Mouse (Mus musculus) stomach, postnatal 0 days (tissue): ENCODE results near the gene Atp12a. TPM values are rescaled to one million over a fixed set of nuclear protein-coding genes. Genes with fewer than 3 reads are reported as not detected.

Source experiments
- ATAC-seq: fragments of 200-750 bp; cut with Nextera tagmentation; 2 replicates; pipeline ENCODE4 v1.8.0; 2017; ENCODE audit not compliant: low FRiP score, low TSS enrichment
- DNase-seq: peaks from one replicate; pipeline ENCODE4 v3.0.0-alpha.2; 2016; ENCODE audit warnings: low spot score
- H3K27ac ChIP-seq: fragments of 300-500 bp; sonication (generic); replicated peaks from 2 replicates; pipeline ENCODE4 v1.5.1; 2014; ENCODE audit warnings: mild to moderate bottlenecking, control low read depth
- H3K27me3 ChIP-seq: fragments of 300-500 bp; sonication (generic); 2 replicates; pipeline ENCODE4 v1.6.1; 2014; ENCODE audit warnings: low read length; ENCODE audit not compliant: control insufficient read depth, insufficient read depth
- H3K36me3 ChIP-seq: fragments of 300-500 bp; sonication (generic); 2 replicates; pipeline ENCODE4 v1.6.1; 2014; ENCODE audit warnings: low read length, mixed read lengths; ENCODE audit not compliant: control insufficient read depth, insufficient read depth
- H3K4me1 ChIP-seq: fragments of 300-500 bp; sonication (generic); replicated peaks from 2 replicates; pipeline ENCODE4 v1.6.1; 2014; ENCODE audit warnings: antibody characterized with exemption; ENCODE audit not compliant: control insufficient read depth, insufficient read depth
- H3K4me2 ChIP-seq: fragments of 300-500 bp; sonication (generic); replicated peaks from 2 replicates; pipeline ENCODE4 v1.6.1; 2014; ENCODE audit warnings: low read depth, mild to moderate bottlenecking, control low read depth, moderate library complexity
- H3K4me3 ChIP-seq: fragments of 300-500 bp; sonication (generic); 2 replicates; pipeline ENCODE4 v1.5.1; 2014; ENCODE audit warnings: low read depth, low read length, control low read depth
- H3K9ac ChIP-seq: fragments of 300-500 bp; sonication (generic); 2 replicates; pipeline ENCODE4 v1.6.1; 2014; ENCODE audit warnings: mild to moderate bottlenecking, low read length, control low read depth, mixed read lengths
- H3K9me3 ChIP-seq: fragments of 300-500 bp; sonication (generic); 2 replicates; pipeline ENCODE4 v1.6.1; 2016; ENCODE audit warnings: low read length; ENCODE audit not compliant: control insufficient read depth
- CTCF ChIP-seq: IDR thresholded peaks from 2 replicates; pipeline ENCODE4 v1.5.1; 2016; ENCODE audit warnings: antibody characterized with exemption, low read depth, mild to moderate bottlenecking, moderate library complexity
- EP300 ChIP-seq: optimal IDR thresholded peaks from 2 replicates; pipeline ENCODE3; 2016; ENCODE audit warnings: antibody characterized with exemption
- WGBS: fragments of 180-500 bp; shearing (Covaris S2); extraction: QIAGEN DNeasy Blood & Tissue Kit; methylation state at CpG from one replicate; pipeline ENCODE4 v1.1.7; 2014; 5-methylcytosine and 5-hydroxymethylcytosine counted together
- polyA plus RNA-seq: library from polyadenylated mRNA; unstranded; fragments of >200 nt; fragmentation: Nextera tagmentation; extraction: Ambion mirVana; gene quantifications from 2 replicates; pipeline ENCODE4 v1.2.1, GENCODE M21; 2015

Atp12a gene
- polyA plus RNA-seq, 1 experiment from 2014 or later: 0.05 TPM

GRCm38 (mm10) chr14:56349541-56349940 is 15.3 kb upstream of the Atp12a start:
- 67% methylated on average over 2 of the region's 2 CpGs for WGBS
- no peak overlapping the region for H3K4me3 ChIP-seq
- H3K9me3 ChIP-seq: no peaks in the 10 kb centered on the region
- H3K4me1 ChIP-seq: no peaks in the 10 kb centered on the region
- no peak for ATAC-seq
- H3K27ac ChIP-seq: no peak overlapping the region
- H3K9ac ChIP-seq: no peak overlapping the region
- no peak for DNase-seq
- no peak for TF ChIP-seq EP300
- no peaks in the 10 kb centered on the region for H3K27me3 ChIP-seq
- no peaks in the 10 kb centered on the region for H3K36me3 ChIP-seq
- H3K4me2 ChIP-seq: no peak overlapping the region

GRCm38 (mm10) chr14:56351959-56352660 is 12.8 kb upstream of the Atp12a start:
- Histone ChIP-seq H3K27me3 (no peaks in the 10 kb centered on the region), H3K4me2 (no peak overlapping the region), H3K4me1 (no peaks in the 10 kb centered on the region), H3K27ac (no peak overlapping the region), H3K36me3 (no peaks in the 10 kb centered on the region), H3K4me3 (no peak overlapping the region), H3K9ac (no peak overlapping the region), H3K9me3 (no peaks in the 10 kb centered on the region)
- peak; percentile 69 for DNase-seq
- 30% methylated on average over 17 of the region's 17 CpGs for whole genome bisulfite sequencing
- peak; percentile 72 for TF ChIP-seq CTCF
- TF ChIP-seq EP300: no peak
- ATAC-seq: peak; percentile 75

GRCm38 (mm10) chr14:56354803-56355202 is 10.1 kb upstream of the Atp12a start:
- Histone ChIP-seq H3K27me3 (no peaks in the 10 kb centered on the region), H3K4me2 (no peak overlapping the region), H3K36me3 (no peaks in the 10 kb centered on the region), H3K4me1 (no peaks in the 10 kb centered on the region), H3K4me3 (no peak overlapping the region), H3K27ac (no peak overlapping the region), H3K9me3 (no peaks in the 10 kb centered on the region), H3K9ac (no peak overlapping the region)
- DNase-seq (no peak), ATAC-seq (no peak)
- TF ChIP-seq EP300 (no peak), CTCF (no peak)
- WGBS: 52% methylated on average over 3 of the region's 3 CpGs

DNA sequence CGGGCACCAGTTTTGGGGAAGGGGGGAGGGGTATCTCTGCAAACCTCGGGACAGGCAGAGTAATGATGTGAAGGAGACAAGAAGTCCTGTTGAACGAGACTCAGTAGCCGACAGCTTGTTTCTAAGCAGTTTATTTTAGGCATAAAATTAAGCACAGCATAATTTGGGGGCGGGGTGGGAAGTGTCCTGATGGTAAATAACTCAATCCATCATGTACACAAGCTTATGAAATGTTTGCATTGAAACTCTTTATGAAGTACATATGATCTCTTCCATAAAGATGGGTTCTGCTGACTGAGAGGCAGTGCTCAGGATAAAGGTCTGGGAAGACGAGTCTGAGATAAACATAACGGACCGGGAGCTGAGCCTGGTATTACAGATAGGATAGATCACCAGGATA is 9.5 kb upstream of the Atp12a start:
- Histone ChIP-seq H3K4me3 (no peak overlapping the region), H3K9me3 (no peaks in the 10 kb centered on the region), H3K27me3 (no peaks in the 10 kb centered on the region), H3K4me1 (no peaks in the 10 kb centered on the region), H3K27ac (no peak overlapping the region), H3K9ac (no peak overlapping the region), H3K36me3 (no peaks in the 10 kb centered on the region), H3K4me2 (no peak overlapping the region)
- DNase-seq (no peak), ATAC-seq (no peak)
- TF ChIP-seq CTCF (no peak), EP300 (no peak)
- WGBS: 49% methylated on average over 8 of the region's 8 CpGs

GRCm38 (mm10) chr14:56356196-56356595 is 8.7 kb upstream of the Atp12a start:
- 83% methylated on average over 6 of the region's 6 CpGs for WGBS
- no peak overlapping the region for H3K27ac ChIP-seq
- H3K9me3 ChIP-seq: no peaks in the 10 kb centered on the region
- no peak overlapping the region for H3K9ac ChIP-seq
- no peak for TF ChIP-seq CTCF
- TF ChIP-seq EP300: no peak
- H3K4me3 ChIP-seq: no peak overlapping the region
- H3K4me1 ChIP-seq: no peaks in the 10 kb centered on the region
- ATAC-seq (no peak), DNase-seq (no peak)
- no peaks in the 10 kb centered on the region for H3K36me3 ChIP-seq
- no peak overlapping the region for H3K4me2 ChIP-seq
- no peaks in the 10 kb centered on the region for H3K27me3 ChIP-seq

DNA sequence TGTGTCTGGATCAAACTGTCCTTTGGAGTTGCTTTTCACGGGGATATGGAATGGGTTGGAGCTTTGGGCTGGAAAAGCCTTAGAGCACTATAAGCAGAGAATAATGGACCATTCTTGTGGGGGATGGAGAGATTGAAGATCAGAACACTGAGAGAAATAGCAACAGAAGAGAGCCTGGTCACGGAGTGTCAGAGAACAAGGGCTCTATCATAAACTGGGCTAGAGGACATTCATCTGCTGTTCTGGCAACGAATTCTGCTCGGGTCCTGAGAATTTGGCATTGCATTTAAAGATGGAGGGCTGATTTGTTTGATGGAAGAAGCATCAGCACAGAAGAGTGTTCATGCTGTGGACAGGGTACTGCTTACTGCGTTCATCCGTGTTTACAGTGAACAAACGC is 6.4 kb upstream of the Atp12a start:
- Histone ChIP-seq H3K27me3 (no peaks in the 10 kb centered on the region), H3K36me3 (no peaks in the 10 kb centered on the region), H3K27ac (no peak overlapping the region), H3K4me2 (no peak overlapping the region), H3K9me3 (no peaks in the 10 kb centered on the region), H3K9ac (no peak overlapping the region), H3K4me1 (no peaks in the 10 kb centered on the region), H3K4me3 (no peak overlapping the region)
- TF ChIP-seq EP300 (no peak), CTCF (no peak)
- ATAC-seq: no peak
- 69% methylated on average over 7 of the region's 7 CpGs for WGBS
- DNase-seq: no peak
